Mouse (Mus musculus) forebrain, embryonic 14.5 days (tissue): Measurements from ENCODE around the gene Vangl1. TPM values are rescaled to one million over a fixed set of nuclear protein-coding genes. Genes with fewer than 3 reads are reported as not detected.

Experiments
- ATAC-seq: fragments of 200-750 bp; cut with Nextera tagmentation; 2 replicates; pipeline ENCODE4 v1.8.0; 2017; ENCODE audit warnings: mild to moderate bottlenecking, moderate library complexity
- DNase-seq: peaks from one replicate; pipeline ENCODE4 v3.0.0-alpha.2; 2015; ENCODE audit warnings: low spot score
- H3K27ac ChIP-seq: fragments of 300-500 bp; sonication (generic); 2 replicates; pipeline ENCODE4 v1.5.1; 2014; ENCODE audit warnings: low read depth, mild to moderate bottlenecking, control low read depth, low read length, moderate library complexity
- H3K27me3 ChIP-seq: fragments of 300-500 bp; sonication (generic); replicated peaks from 2 replicates; pipeline ENCODE4 v1.6.1; 2014; ENCODE audit warnings: low read length, control low read depth, mixed read lengths; ENCODE audit not compliant: control insufficient read depth, insufficient read depth
- H3K36me3 ChIP-seq: fragments of 300-500 bp; sonication (generic); 2 replicates; pipeline ENCODE4 v1.6.1; 2014; ENCODE audit warnings: low read length, control low read depth; ENCODE audit not compliant: control insufficient read depth, insufficient read depth
- H3K4me1 ChIP-seq: fragments of 300-500 bp; sonication (generic); 2 replicates; pipeline ENCODE4 v1.6.1; 2014; ENCODE audit warnings: antibody characterized with exemption, low read length, control low read depth; ENCODE audit not compliant: control insufficient read depth, insufficient read depth
- H3K4me2 ChIP-seq: fragments of 300-500 bp; sonication (generic); 2 replicates; pipeline ENCODE4 v1.6.1; 2014; ENCODE audit warnings: mild to moderate bottlenecking, control low read depth, low read length
- H3K4me3 ChIP-seq: fragments of 300-500 bp; sonication (generic); 2 replicates; pipeline ENCODE4 v1.5.1; 2014; ENCODE audit warnings: low read depth, low read length, control low read depth
- H3K9ac ChIP-seq: fragments of 300-500 bp; sonication (generic); 2 replicates; pipeline ENCODE4 v1.6.1; 2014; ENCODE audit warnings: mild to moderate bottlenecking, low read length, control low read depth, moderate library complexity
- H3K9me3 ChIP-seq: fragments of 300-500 bp; sonication (generic); replicated peaks from 2 replicates; pipeline ENCODE4 v1.6.1; 2016; ENCODE audit warnings: low read length, control low read depth, mixed read lengths; ENCODE audit not compliant: control insufficient read depth
- WGBS: fragments of 180-500 bp; shearing (Covaris S2); extraction: QIAGEN DNeasy Blood & Tissue Kit; methylation state at CpG from one replicate; pipeline ENCODE4 v1.1.7; 2014; 5-methylcytosine and 5-hydroxymethylcytosine counted together
- polyA plus RNA-seq: library from polyadenylated mRNA; unstranded; fragments of >200 nt; fragmentation: Nextera tagmentation; extraction: Ambion mirVana; gene quantifications from 2 replicates; pipeline ENCODE4 v1.2.1, GENCODE M21; 2014

The Vangl1 gene
- polyA plus RNA-seq, 1 experiment from 2014 or later, result 4.6 TPM

GRCm38 (mm10) chr3:102122046-102122445, 82.4 kb downstream of the Vangl1 start:
- no peak for DNase-seq
- no peak overlapping the region for H3K9ac ChIP-seq
- 0 out of 2 replicates have a peak, but pooled peaks cover 2% of the 10 kb centered on the region for H3K9me3 ChIP-seq
- H3K36me3 ChIP-seq, result no peaks in the 10 kb centered on the region
- no peak for ATAC-seq
- H3K4me3 ChIP-seq, result no peak overlapping the region
- WGBS, result 59% methylated on average over 7 of the region's 7 CpGs
- no peak overlapping the region for H3K27ac ChIP-seq
- H3K4me1 ChIP-seq, result no peaks in the 10 kb centered on the region
- no peaks in the 10 kb centered on the region for H3K27me3 ChIP-seq
- no peak overlapping the region for H3K4me2 ChIP-seq

GRCm38 (mm10) chr3:102120947-102121346, 83.5 kb downstream of the Vangl1 start:
- Histone ChIP-seq H3K9ac (no peak overlapping the region), H3K27me3 (no peaks in the 10 kb centered on the region), H3K4me1 (no peaks in the 10 kb centered on the region), H3K4me2 (no peak overlapping the region), H3K27ac (no peak overlapping the region), H3K9me3 (0 out of 2 replicates have a peak, but pooled peaks cover 2% of the 10 kb centered on the region), H3K36me3 (no peaks in the 10 kb centered on the region), H3K4me3 (no peak overlapping the region)
- no peak for DNase-seq
- ATAC-seq, result no peak

- Histone ChIP-seq H3K4me3 (no peak overlapping the region), H3K4me1 (no peaks in the 10 kb centered on the region), H3K27me3 (no peaks in the 10 kb centered on the region), H3K4me2 (no peak overlapping the region), H3K9me3 (no peaks in the 10 kb centered on the region), H3K9ac (no peak overlapping the region), H3K27ac (no peak overlapping the region), H3K36me3 (no peaks in the 10 kb centered on the region)
- 79% methylated on average over 7 of the region's 7 CpGs for WGBS
- DNase-seq (no peak), ATAC-seq (no peak)
Measured at GRCm38 (mm10) chr3:102111979-102112599, 92.4 kb downstream of the Vangl1 start.

- no peak overlapping the region for H3K4me3 ChIP-seq
- H3K36me3 ChIP-seq, result no peaks in the 10 kb centered on the region
- no peaks in the 10 kb centered on the region for H3K4me1 ChIP-seq
- no peak for ATAC-seq
- no peak overlapping the region for H3K27ac ChIP-seq
- peak; percentile 23 for DNase-seq
- 74% methylated on average over 3 of the region's 3 CpGs for WGBS
- no peaks in the 10 kb centered on the region for H3K27me3 ChIP-seq
- H3K9me3 ChIP-seq, result no peaks in the 10 kb centered on the region
- H3K9ac ChIP-seq, result no peak overlapping the region
- no peak overlapping the region for H3K4me2 ChIP-seq
Measured at GRCm38 (mm10) chr3:102108201-102108600, 96.3 kb downstream of the Vangl1 start.

- Histone ChIP-seq H3K9ac (no peak overlapping the region), H3K9me3 (no peaks in the 10 kb centered on the region), H3K27ac (no peak overlapping the region), H3K4me3 (no peak overlapping the region), H3K36me3 (no peaks in the 10 kb centered on the region), H3K4me2 (no peak overlapping the region), H3K4me1 (no peaks in the 10 kb centered on the region), H3K27me3 (no peaks in the 10 kb centered on the region)
- 76% methylated on average over 9 of the region's 9 CpGs for WGBS
- ATAC-seq (no peak), DNase-seq (no peak)
Measured at GRCm38 (mm10) chr3:102103811-102104565, 100.5 kb downstream of the Vangl1 start.

Other genes starting within 250 kb of the Vangl1 start
- 18.4 and 20.5 TPM in 2 replicates for gene Nhlh2, start 194.6 kb downstream of the Vangl1 start, polyA plus RNA-seq
- 0.48 TPM in 2 replicates for gene Casq2, start 118.3 kb downstream of the Vangl1 start, polyA plus RNA-seq